Mouse (Mus musculus) midbrain, embryonic 15.5 days (tissue): ENCODE results near the gene Gm10647. TPM values are rescaled to one million over a fixed set of nuclear protein-coding genes. Genes with fewer than 3 reads are reported as not detected.
"Not testable (repeated sequence)": the region's sequence is repeated elsewhere in the genome, so short reads cannot be mapped to it uniquely, and the experiment has no call there.

ENCODE experiments used
- ATAC-seq: fragments of 200-750 bp; cut with Nextera tagmentation; replicated peaks from 2 replicates; pipeline ENCODE4 v1.8.0; 2017; ENCODE audit warnings: moderate TSS enrichment
- H3K27ac ChIP-seq: fragments of 300-500 bp; sonication (generic); 2 replicates; pipeline ENCODE4 v1.5.1; 2015; ENCODE audit warnings: mild to moderate bottlenecking, inconsistent platforms
- H3K27me3 ChIP-seq: fragments of 300-500 bp; sonication (generic); replicated peaks from 2 replicates; pipeline ENCODE4 v1.6.1; 2015; ENCODE audit warnings: inconsistent platforms
- H3K36me3 ChIP-seq: fragments of 300-500 bp; sonication (generic); replicated peaks from 2 replicates; pipeline ENCODE4 v1.6.1; 2015; ENCODE audit warnings: inconsistent platforms
- H3K4me1 ChIP-seq: fragments of 300-500 bp; sonication (generic); 2 replicates; pipeline ENCODE4 v1.6.1; 2015; ENCODE audit warnings: inconsistent platforms
- H3K4me2 ChIP-seq: fragments of 300-500 bp; sonication (generic); 2 replicates; pipeline ENCODE4 v1.6.1; 2015; ENCODE audit warnings: inconsistent platforms, mild to moderate bottlenecking, moderate library complexity
- H3K4me3 ChIP-seq: fragments of 300-500 bp; sonication (generic); 2 replicates; pipeline ENCODE4 v1.5.1; 2015; ENCODE audit warnings: mild to moderate bottlenecking, inconsistent platforms
- H3K9ac ChIP-seq: fragments of 300-500 bp; sonication (generic); 2 replicates; pipeline ENCODE4 v1.6.1; 2015; ENCODE audit warnings: mild to moderate bottlenecking, inconsistent platforms
- H3K9me3 ChIP-seq: fragments of 300-500 bp; sonication (generic); 2 replicates; pipeline ENCODE4 v1.6.1; 2016; ENCODE audit warnings: inconsistent platforms
- WGBS: fragments of 180-500 bp; shearing (Covaris S2); methylation state at CpG from one replicate; pipeline ENCODE4 v1.1.7; 2015; ENCODE audit warnings: mixed read lengths; 5-methylcytosine and 5-hydroxymethylcytosine counted together
- polyA plus RNA-seq: library from polyadenylated mRNA; unstranded; fragments of >200 nt; fragmentation: Nextera tagmentation; extraction: Ambion mirVana; gene quantifications from 2 replicates; pipeline ENCODE4 v1.2.1, GENCODE M21; 2015

The Gm10647 gene
- polyA plus RNA-seq, 1 experiment from 2014 or later, result 0.58 TPM

DNA sequence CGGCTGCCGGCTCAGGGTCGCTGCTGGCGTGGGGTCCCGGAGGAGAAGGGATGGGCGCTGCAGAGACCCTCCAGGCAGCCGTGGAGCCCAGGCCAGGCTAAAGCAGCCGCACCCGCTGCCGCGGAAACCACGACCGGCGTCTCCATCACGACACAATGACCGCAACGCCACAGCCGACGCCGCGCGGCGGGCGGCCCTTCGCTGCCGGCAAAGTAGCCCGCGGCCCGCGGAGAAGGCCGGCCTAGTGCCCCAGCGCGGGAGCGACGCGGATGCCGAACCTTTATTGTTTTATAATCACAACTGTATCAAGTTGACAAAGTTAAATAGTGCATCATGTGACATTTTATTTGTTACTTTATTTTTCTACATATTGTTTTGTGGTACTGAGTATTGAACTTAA lies 9.1 kb downstream of the Gm10647 start:
- H3K4me1 ChIP-seq, H3K27ac ChIP-seq, H3K9me3 ChIP-seq, ATAC-seq, H3K27me3 ChIP-seq, H3K36me3 ChIP-seq: not testable (repeated sequence)
- Histone ChIP-seq H3K4me3 (peak overlapping the region; percentile 37), H3K9ac (0 out of 2 replicates have a peak overlapping the region, but pooled peaks have one; percentile 20), H3K4me2 (peak overlapping the region; percentile 57)
- 1% methylated on average over 33 of the region's 37 CpGs for WGBS

- Histone ChIP-seq H3K27ac (no peak overlapping the region), H3K9ac (no peak overlapping the region), H3K9me3 (no peaks in the 10 kb centered on the region), H3K27me3 (no peaks in the 10 kb centered on the region), H3K4me3 (no peak overlapping the region), H3K4me1 (no peaks in the 10 kb centered on the region), H3K4me2 (no peak overlapping the region), H3K36me3 (no peaks in the 10 kb centered on the region)
- WGBS, result 13% methylated on average over 2 of the region's 2 CpGs
- ATAC-seq, result no peak
Measured at GRCm38 (mm10) chr9:66813392-66813791, 16.6 kb downstream of the Gm10647 start.

GRCm38 (mm10) chr9:66820996-66821395 lies 24.2 kb downstream of the Gm10647 start:
- H3K9me3 ChIP-seq, result no peaks in the 10 kb centered on the region
- H3K4me3 ChIP-seq, result no peak overlapping the region
- no peak overlapping the region for H3K9ac ChIP-seq
- no peaks in the 10 kb centered on the region for H3K36me3 ChIP-seq
- H3K27me3 ChIP-seq, result no peaks in the 10 kb centered on the region
- no peak overlapping the region for H3K4me2 ChIP-seq
- no peak for ATAC-seq
- H3K4me1 ChIP-seq, result no peaks in the 10 kb centered on the region
- WGBS, result 86% methylated on average over 5 of the region's 5 CpGs
- H3K27ac ChIP-seq, result no peak overlapping the region

DNA sequence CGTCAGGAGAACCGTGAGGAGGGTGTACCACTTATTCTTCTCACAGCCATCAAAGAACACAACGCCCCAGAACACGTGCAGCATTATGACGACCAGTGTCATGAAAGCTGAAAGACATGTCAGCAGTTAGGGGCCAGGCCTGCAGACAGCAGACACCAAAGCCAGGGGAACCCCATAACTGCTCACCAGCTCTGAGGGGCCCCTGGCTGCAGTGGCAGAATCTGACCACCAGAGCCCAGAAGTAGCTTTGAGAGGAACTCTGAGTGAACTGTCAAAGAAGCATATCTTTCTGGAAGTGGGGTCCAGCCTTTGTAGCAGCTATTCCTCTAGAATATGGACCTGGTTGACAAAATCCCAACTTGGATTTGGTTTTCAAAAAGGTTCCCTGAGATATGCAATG lies 25.4 kb downstream of the Gm10647 start:
- H3K9ac ChIP-seq, ATAC-seq, H3K27ac ChIP-seq, H3K4me2 ChIP-seq, H3K36me3 ChIP-seq, H3K4me1 ChIP-seq, H3K9me3 ChIP-seq, H3K4me3 ChIP-seq, H3K27me3 ChIP-seq: not testable (repeated sequence)
- 100% methylated on average over 2 of the region's 5 CpGs for WGBS

DNA sequence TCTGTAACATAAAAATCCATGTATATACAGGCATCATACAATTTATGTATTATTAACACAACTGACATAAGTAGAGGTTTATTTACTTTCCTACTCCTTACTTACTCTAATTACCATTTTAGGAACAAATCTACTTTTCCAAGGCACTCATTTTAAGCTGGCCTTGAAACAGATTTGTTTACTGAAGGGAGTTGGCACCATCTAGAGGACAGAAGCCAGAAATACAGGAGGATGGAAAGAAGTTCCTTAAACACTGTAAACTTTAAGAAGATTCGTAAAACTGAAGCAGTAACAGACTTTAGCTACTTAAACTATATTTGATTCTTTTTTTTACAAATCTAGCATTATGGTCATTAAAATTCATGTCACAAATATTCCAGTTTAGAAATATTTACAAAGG lies 29.2 kb downstream of the Gm10647 start:
- 36% methylated on average over 1 of the region's 1 CpGs for WGBS
- H3K36me3 ChIP-seq, result no peaks in the 10 kb centered on the region
- no peaks in the 10 kb centered on the region for H3K27me3 ChIP-seq
- no peak overlapping the region for H3K4me3 ChIP-seq
- H3K9ac ChIP-seq, result no peak overlapping the region
- no peak for ATAC-seq
- no peak overlapping the region for H3K4me2 ChIP-seq
- H3K9me3 ChIP-seq, result no peaks in the 10 kb centered on the region
- no peak overlapping the region for H3K27ac ChIP-seq
- no peaks in the 10 kb centered on the region for H3K4me1 ChIP-seq

GRCm38 (mm10) chr9:66832366-66832908 lies 35.6 kb downstream of the Gm10647 start:
- H3K27me3 ChIP-seq, result 0 out of 2 replicates have a peak, but pooled peaks cover 6% of the 10 kb centered on the region
- peaks cover 13% of the 10 kb centered on the region for H3K4me1 ChIP-seq
- no peak overlapping the region for H3K27ac ChIP-seq
- no peak overlapping the region for H3K9ac ChIP-seq
- no peaks in the 10 kb centered on the region for H3K9me3 ChIP-seq
- no peaks in the 10 kb centered on the region for H3K36me3 ChIP-seq
- no peak overlapping the region for H3K4me3 ChIP-seq
- H3K4me2 ChIP-seq, result no peak overlapping the region
- ATAC-seq, result no peak
- WGBS, result 66% methylated on average over 4 of the region's 4 CpGs

DNA sequence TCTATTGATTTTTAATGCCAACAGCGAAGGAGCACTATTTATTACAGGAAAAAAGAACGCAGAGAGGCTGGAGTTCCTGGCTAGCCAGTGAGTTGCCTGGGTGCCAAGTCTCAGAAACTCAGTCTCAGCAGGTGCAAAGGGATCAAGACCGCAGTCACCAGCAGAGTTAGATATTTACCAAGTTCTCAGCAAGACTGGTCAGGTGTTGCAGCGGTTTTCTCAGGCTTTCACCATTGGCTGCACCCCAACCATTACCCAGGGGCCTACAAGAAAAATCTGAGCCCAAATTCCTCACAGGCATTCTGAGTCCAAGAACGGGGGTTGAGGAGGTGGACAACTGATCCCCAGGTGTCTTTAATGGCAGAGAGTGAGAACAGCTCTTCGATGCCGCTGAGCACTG lies 37.0 kb downstream of the Gm10647 start:
- no peaks in the 10 kb centered on the region for H3K36me3 ChIP-seq
- H3K4me2 ChIP-seq, result peak overlapping the region; percentile 97
- H3K4me1 ChIP-seq, result peaks cover 13% of the 10 kb centered on the region
- no peak overlapping the region for H3K27ac ChIP-seq
- ATAC-seq, result no peak
- H3K9ac ChIP-seq, result peak overlapping the region; percentile 43; the same call in 1 of the 2 replicates
- peak overlapping the region; percentile 45 for H3K4me3 ChIP-seq
- 0 out of 2 replicates have a peak, but pooled peaks cover 7% of the 10 kb centered on the region for H3K27me3 ChIP-seq
- no peaks in the 10 kb centered on the region for H3K9me3 ChIP-seq
- 15% methylated on average over 7 of the region's 7 CpGs for WGBS

- H3K9ac ChIP-seq, result peak within 1 kb of the TSS; percentile 43
- peaks cover 13% of the 10 kb centered on the region for H3K4me1 ChIP-seq
- H3K36me3 ChIP-seq, result no peaks in the 10 kb centered on the region
- 0 out of 2 replicates have a peak within 1 kb of the TSS, but pooled peaks have one; percentile 10 for H3K27ac ChIP-seq
- H3K4me2 ChIP-seq, result peak within 1 kb of the TSS; percentile 97
- H3K9me3 ChIP-seq, result no peaks in the 10 kb centered on the region
- under 1% methylated on average over 58 of the region's 58 CpGs for WGBS
- H3K27me3 ChIP-seq, result 0 out of 2 replicates have a peak, but pooled peaks cover 7% of the 10 kb centered on the region
- ATAC-seq, result peak; percentile 99
- H3K4me3 ChIP-seq, result peak within 1 kb of the TSS; percentile 45
Measured at GRCm38 (mm10) chr9:66834318-66835096, 37.7 kb downstream of the Gm10647 start, which contains the start of gene Aph1c. Gene Aph1c, minus strand, starts transcription at chr9:66834726.

DNA sequence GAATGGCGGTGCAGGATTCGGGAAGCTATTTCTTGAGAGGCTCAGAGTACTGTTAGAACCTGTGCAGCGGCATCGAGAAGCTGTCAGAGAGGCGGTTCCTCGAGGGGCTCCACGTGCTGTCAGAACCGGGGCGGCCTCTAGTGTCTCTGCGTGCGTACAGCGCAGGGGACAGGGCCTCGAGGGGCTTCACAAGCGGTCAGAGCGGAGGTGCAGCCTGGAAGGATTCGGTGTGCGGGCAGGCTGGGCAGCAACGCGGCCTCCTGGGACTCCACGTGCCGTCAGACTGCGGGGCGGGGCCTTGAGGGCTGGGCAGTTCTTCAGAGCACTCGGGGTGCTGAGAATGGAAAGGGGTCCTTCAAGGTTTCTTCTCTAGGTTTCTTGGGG lies 38.2 kb downstream of the Gm10647 start:
- H3K4me3 ChIP-seq, result peak overlapping the region; percentile 45
- peaks cover 13% of the 10 kb centered on the region for H3K4me1 ChIP-seq
- peak; percentile 87 for ATAC-seq
- WGBS, result under 1% methylated on average over 24 of the region's 24 CpGs
- H3K4me2 ChIP-seq, result peak overlapping the region; percentile 97
- H3K27ac ChIP-seq, result 0 out of 2 replicates have a peak overlapping the region, but pooled peaks have one; percentile 10
- H3K36me3 ChIP-seq, result no peaks in the 10 kb centered on the region
- H3K9me3 ChIP-seq, result no peaks in the 10 kb centered on the region
- peak overlapping the region; percentile 28 for H3K9ac ChIP-seq
- H3K27me3 ChIP-seq, result 0 out of 2 replicates have a peak, but pooled peaks cover 7% of the 10 kb centered on the region

- WGBS, result 93% methylated on average over 5 of the region's 5 CpGs
- H3K9ac ChIP-seq, result no peak overlapping the region
- H3K4me1 ChIP-seq, result no peaks in the 10 kb centered on the region
- H3K27ac ChIP-seq, result no peak overlapping the region
- no peak overlapping the region for H3K4me2 ChIP-seq
- H3K36me3 ChIP-seq, result peaks cover 4% of the 10 kb centered on the region; the same call in 1 of the 2 replicates
- no peaks in the 10 kb centered on the region for H3K9me3 ChIP-seq
- no peak for ATAC-seq
- no peak overlapping the region for H3K4me3 ChIP-seq
- no peaks in the 10 kb centered on the region for H3K27me3 ChIP-seq
Measured at GRCm38 (mm10) chr9:66846822-66847221, 50.0 kb downstream of the Gm10647 start.
